Mouse (Mus musculus): Measurements from ENCODE around the gene Socs5. TPM values are rescaled to one million over a fixed set of nuclear protein-coding genes. Genes with fewer than 3 reads are reported as not detected.
A peak's percentile ranks its signal among the peaks of the same experiment; 100 is the strongest.

The Socs5 gene
- polyA plus RNA-seq, 1 experiment from 2014 or later: 9.2 TPM

- H3K4me3 ChIP-seq: no peak overlapping the region
- no peak overlapping the region for H3K4me2 ChIP-seq
- 0 out of 2 replicates have a peak, but pooled peaks cover 2% of the 10 kb centered on the region for H3K9me3 ChIP-seq
- WGBS: 83% methylated on average over 6 of the region's 6 CpGs
- H3K27me3 ChIP-seq (replicated peaks): 0 out of 2 replicates have a peak, but pooled peaks cover 3% of the 10 kb centered on the region
- no peaks in the 10 kb centered on the region for H3K36me3 ChIP-seq
- H3K4me1 ChIP-seq: no peaks in the 10 kb centered on the region
- no peak overlapping the region for H3K27ac ChIP-seq (replicated peaks)
- no peak overlapping the region for H3K9ac ChIP-seq
- no peak for ATAC-seq (ENCODE audit: extremely low read depth, insufficient number of reproducible peaks, low FRiP score, low TSS enrichment)
These were observed 21.8 kb upstream of the Socs5 start for GRCm38 (mm10) chr17:87085726-87086125.

- Histone ChIP-seq H3K36me3 (no peaks in the 10 kb centered on the region), H3K4me2 (no peak overlapping the region), H3K27ac (replicated peaks) (no peak overlapping the region), H3K27me3 (replicated peaks) (0 out of 2 replicates have a peak, but pooled peaks cover 5% of the 10 kb centered on the region), H3K9me3 (no peaks in the 10 kb centered on the region), H3K9ac (no peak overlapping the region), H3K4me1 (peaks cover 9% of the 10 kb centered on the region), H3K4me3 (no peak overlapping the region)
- no peak for ATAC-seq (ENCODE audit: extremely low read depth, insufficient number of reproducible peaks, low FRiP score, low TSS enrichment)
- WGBS: 72% methylated on average over 7 of the region's 7 CpGs
These were observed 18.2 kb upstream of the Socs5 start for GRCm38 (mm10) chr17:87089296-87089695.

GRCm38 (mm10) chr17:87093061-87093460, 14.4 kb upstream of the Socs5 start:
- H3K9me3 ChIP-seq: no peaks in the 10 kb centered on the region
- H3K4me2 ChIP-seq: no peak overlapping the region
- H3K4me1 ChIP-seq: peaks cover 13% of the 10 kb centered on the region
- H3K9ac ChIP-seq: no peak overlapping the region
- no peaks in the 10 kb centered on the region for H3K36me3 ChIP-seq
- 32% methylated on average over 5 of the region's 5 CpGs for WGBS
- no peak for ATAC-seq (ENCODE audit: extremely low read depth, insufficient number of reproducible peaks, low FRiP score, low TSS enrichment)
- H3K27me3 ChIP-seq (replicated peaks): peaks cover 10% of the 10 kb centered on the region; the same call in 1 of the 2 replicates
- H3K4me3 ChIP-seq: no peak overlapping the region
- H3K27ac ChIP-seq (replicated peaks): no peak overlapping the region

- H3K36me3 ChIP-seq: no peaks in the 10 kb centered on the region
- H3K27ac ChIP-seq (replicated peaks): no peak overlapping the region
- peaks cover 13% of the 10 kb centered on the region for H3K4me1 ChIP-seq
- no peak overlapping the region for H3K4me3 ChIP-seq
- no peak overlapping the region for H3K4me2 ChIP-seq
- H3K27me3 ChIP-seq (replicated peaks): peaks cover 5% of the 10 kb centered on the region; the same call in 1 of the 2 replicates
- no peak for ATAC-seq (ENCODE audit: extremely low read depth, insufficient number of reproducible peaks, low FRiP score, low TSS enrichment)
- H3K9ac ChIP-seq: no peak overlapping the region
- H3K9me3 ChIP-seq: no peaks in the 10 kb centered on the region
- 64% methylated on average over 2 of the region's 2 CpGs for WGBS
These were observed 10.5 kb upstream of the Socs5 start for GRCm38 (mm10) chr17:87096951-87097350.

- whole genome bisulfite sequencing: 75% methylated on average over 5 of the region's 5 CpGs
- no peaks in the 10 kb centered on the region for H3K36me3 ChIP-seq
- peaks cover 15% of the 10 kb centered on the region for H3K4me1 ChIP-seq
- H3K9ac ChIP-seq: no peak overlapping the region
- no peak for ATAC-seq (ENCODE audit: extremely low read depth, insufficient number of reproducible peaks, low FRiP score, low TSS enrichment)
- H3K4me3 ChIP-seq: no peak overlapping the region
- peaks cover 5% of the 10 kb centered on the region; the same call in 1 of the 2 replicates for H3K27me3 ChIP-seq (replicated peaks)
- no peaks in the 10 kb centered on the region for H3K9me3 ChIP-seq
- no peak overlapping the region for H3K27ac ChIP-seq (replicated peaks)
- no peak overlapping the region for H3K4me2 ChIP-seq
These were observed 9.9 kb upstream of the Socs5 start for GRCm38 (mm10) chr17:87097576-87097975.

- WGBS: 68% methylated on average over 4 of the region's 4 CpGs
- Histone ChIP-seq H3K4me1 (peaks cover 16% of the 10 kb centered on the region), H3K9me3 (no peaks in the 10 kb centered on the region), H3K4me3 (no peak overlapping the region), H3K4me2 (no peak overlapping the region), H3K36me3 (no peaks in the 10 kb centered on the region), H3K27ac (replicated peaks) (no peak overlapping the region), H3K9ac (no peak overlapping the region), H3K27me3 (replicated peaks) (peaks cover 5% of the 10 kb centered on the region; the same call in 1 of the 2 replicates)
- no peak for ATAC-seq (ENCODE audit: extremely low read depth, insufficient number of reproducible peaks, low FRiP score, low TSS enrichment)
These were observed 6.5 kb upstream of the Socs5 start for GRCm38 (mm10) chr17:87100947-87101346.

GRCm38 (mm10) chr17:87102636-87103035, 4.8 kb upstream of the Socs5 start:
- Histone ChIP-seq H3K27me3 (replicated peaks) (no peaks in the 10 kb centered on the region), H3K27ac (replicated peaks) (no peak overlapping the region), H3K4me2 (peak overlapping the region; percentile 30), H3K36me3 (no peaks in the 10 kb centered on the region), H3K9ac (no peak overlapping the region), H3K4me3 (no peak overlapping the region), H3K9me3 (no peaks in the 10 kb centered on the region), H3K4me1 (peaks cover 18% of the 10 kb centered on the region)
- 42% methylated on average over 8 of the region's 8 CpGs for WGBS
- ATAC-seq (ENCODE audit: extremely low read depth, insufficient number of reproducible peaks, low FRiP score, low TSS enrichment): no peak

GRCm38 (mm10) chr17:87103060-87103459, 4.4 kb upstream of the Socs5 start:
- H3K9me3 ChIP-seq: no peaks in the 10 kb centered on the region
- no peak overlapping the region for H3K9ac ChIP-seq
- peaks cover 18% of the 10 kb centered on the region for H3K4me1 ChIP-seq
- 68% methylated on average over 5 of the region's 5 CpGs for WGBS
- peak overlapping the region; percentile 30 for H3K4me2 ChIP-seq
- H3K27ac ChIP-seq (replicated peaks): no peak overlapping the region
- ATAC-seq (ENCODE audit: extremely low read depth, insufficient number of reproducible peaks, low FRiP score, low TSS enrichment): no peak
- H3K36me3 ChIP-seq: no peaks in the 10 kb centered on the region
- no peaks in the 10 kb centered on the region for H3K27me3 ChIP-seq (replicated peaks)
- H3K4me3 ChIP-seq: no peak overlapping the region

- no peak overlapping the region for H3K4me3 ChIP-seq
- H3K27me3 ChIP-seq (replicated peaks): no peaks in the 10 kb centered on the region
- H3K9ac ChIP-seq: no peak overlapping the region
- no peak overlapping the region for H3K4me2 ChIP-seq
- no peaks in the 10 kb centered on the region for H3K9me3 ChIP-seq
- no peaks in the 10 kb centered on the region for H3K36me3 ChIP-seq
- 84% methylated on average over 4 of the region's 4 CpGs for WGBS
- no peak for ATAC-seq (ENCODE audit: extremely low read depth, insufficient number of reproducible peaks, low FRiP score, low TSS enrichment)
- H3K4me1 ChIP-seq: peaks cover 27% of the 10 kb centered on the region
- no peak overlapping the region for H3K27ac ChIP-seq (replicated peaks)
These were observed 3.2 kb upstream of the Socs5 start for GRCm38 (mm10) chr17:87104276-87104675.

GRCm38 (mm10) chr17:87105941-87106340, 1.5 kb upstream of the Socs5 start:
- H3K4me2 ChIP-seq: peak overlapping the region; percentile 88
- no peaks in the 10 kb centered on the region for H3K9me3 ChIP-seq
- H3K4me1 ChIP-seq: peaks cover 31% of the 10 kb centered on the region
- H3K27me3 ChIP-seq (replicated peaks): no peaks in the 10 kb centered on the region
- WGBS: 67% methylated on average over 7 of the region's 7 CpGs
- peak overlapping the region; percentile 82 for H3K4me3 ChIP-seq
- peak overlapping the region; percentile 84 for H3K27ac ChIP-seq (replicated peaks)
- no peak for ATAC-seq (ENCODE audit: extremely low read depth, insufficient number of reproducible peaks, low FRiP score, low TSS enrichment)
- no peaks in the 10 kb centered on the region for H3K36me3 ChIP-seq
- H3K9ac ChIP-seq: peak overlapping the region; percentile 84

GRCm38 (mm10) chr17:87106691-87107523, 572 bp upstream of the Socs5 start:
- Histone ChIP-seq H3K36me3 (no peaks in the 10 kb centered on the region), H3K4me1 (peaks cover 31% of the 10 kb centered on the region), H3K4me3 (peak overlapping the region; percentile 82), H3K4me2 (peak overlapping the region; percentile 88), H3K27ac (replicated peaks) (peak overlapping the region; percentile 91), H3K9ac (peak overlapping the region; percentile 98), H3K9me3 (no peaks in the 10 kb centered on the region), H3K27me3 (replicated peaks) (no peaks in the 10 kb centered on the region)
- peak; percentile 98 for ATAC-seq (ENCODE audit: extremely low read depth, insufficient number of reproducible peaks, low FRiP score, low TSS enrichment)
- under 1% methylated on average over 48 of the region's 51 CpGs for WGBS

All from heart, embryonic 13.5 days (tissue).